Mouse (Mus musculus): ENCODE measurements around the gene Macrod1. TPM values are rescaled to one million over a fixed set of nuclear protein-coding genes. Genes with fewer than 3 reads are reported as not detected.

Macrod1 gene
- polyA plus RNA-seq, 1 experiment from 2014 or later: 11.9 TPM

DNA sequence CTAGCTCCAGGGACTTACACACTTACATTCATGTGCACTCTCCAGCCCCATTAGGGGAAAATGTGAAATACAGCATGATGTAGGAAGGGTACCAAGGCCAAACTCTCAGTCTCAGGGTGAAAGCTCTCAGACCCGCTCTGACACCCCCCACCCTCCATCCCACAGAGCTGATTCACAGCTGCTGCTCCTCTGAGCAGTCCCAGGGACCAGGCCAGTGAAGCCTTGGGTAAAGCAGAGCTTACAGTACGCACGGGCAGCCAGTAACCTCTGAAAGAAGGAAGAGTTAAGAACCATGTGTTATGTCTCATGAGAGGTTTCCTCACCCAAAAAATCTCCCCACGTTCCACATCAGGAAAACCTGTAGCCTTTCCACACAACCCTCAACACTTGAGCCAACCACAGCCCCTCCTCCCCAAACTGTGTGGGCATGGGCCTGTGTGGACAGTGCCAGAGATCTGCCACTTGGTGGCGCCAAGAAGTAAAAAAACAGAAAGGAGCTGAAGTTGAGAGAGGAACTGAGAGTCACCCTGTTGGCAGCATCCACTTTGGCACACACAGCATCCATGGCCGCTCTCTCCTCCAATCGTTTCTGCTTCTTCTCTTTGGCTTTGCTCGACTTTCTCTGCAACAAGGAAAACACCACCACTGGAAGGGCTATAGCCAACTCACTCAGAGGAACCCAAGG, 178.1 kb downstream of the Macrod1 start:
- Histone ChIP-seq H3K27me3 (replicated peaks) (no peaks in the 10 kb centered on the region), H3K9ac (no peak overlapping the region), H3K36me3 (peaks cover 29% of the 10 kb centered on the region), H3K9me3 (no peaks in the 10 kb centered on the region), H3K27ac (no peak overlapping the region), H3K4me2 (replicated peaks) (no peak overlapping the region), H3K4me1 (replicated peaks) (peaks cover 3% of the 10 kb centered on the region), H3K4me3 (replicated peaks) (no peak overlapping the region)
- 61% methylated on average over 8 of the region's 8 CpGs for WGBS
- peak; percentile 82 for ATAC-seq

DNA sequence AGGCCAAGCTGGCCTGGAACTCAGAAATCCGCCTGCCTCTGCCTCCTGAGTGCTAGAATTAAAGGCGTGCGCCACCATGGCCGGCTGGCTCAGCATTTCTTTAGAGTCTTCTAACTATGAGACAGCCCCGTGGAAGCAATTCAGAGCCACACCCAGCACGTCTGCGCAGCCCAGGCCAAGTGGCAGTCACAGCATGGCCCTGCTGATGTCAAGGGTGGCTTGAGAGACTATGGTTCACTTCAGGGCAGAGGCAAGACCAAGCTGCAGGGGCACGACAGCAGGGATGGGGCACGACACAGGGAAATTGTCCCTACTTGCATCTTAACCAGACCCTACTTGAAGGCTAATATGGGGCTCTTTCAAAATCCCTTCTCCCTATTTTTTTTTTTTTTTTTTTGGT, 178.9 kb downstream of the Macrod1 start:
- Histone ChIP-seq H3K9ac (no peak overlapping the region), H3K9me3 (no peaks in the 10 kb centered on the region), H3K27me3 (replicated peaks) (no peaks in the 10 kb centered on the region), H3K4me2 (replicated peaks) (no peak overlapping the region), H3K27ac (no peak overlapping the region), H3K4me1 (replicated peaks) (peaks cover 8% of the 10 kb centered on the region), H3K36me3 (peaks cover 21% of the 10 kb centered on the region), H3K4me3 (replicated peaks) (no peak overlapping the region)
- WGBS: 90% methylated on average over 9 of the region's 9 CpGs
- no peak for ATAC-seq

DNA sequence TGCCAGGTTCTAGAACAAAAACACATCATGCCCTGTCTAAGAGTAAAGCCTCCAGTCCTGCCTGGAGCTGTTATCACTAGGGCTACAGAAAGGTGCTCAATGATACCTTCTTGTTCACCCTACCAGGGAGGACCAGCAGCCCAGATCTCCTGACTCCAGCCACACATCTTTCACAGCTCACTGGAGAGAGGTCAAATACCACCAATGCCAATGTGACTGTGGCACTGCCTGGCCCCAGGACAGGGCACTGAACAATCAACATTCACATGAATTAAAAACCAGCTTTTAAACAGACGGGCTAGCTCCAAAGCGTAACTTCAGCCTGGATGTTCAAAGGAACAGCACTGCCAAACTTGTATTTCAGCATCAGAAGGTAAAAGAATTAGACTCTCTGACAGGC, 179.4 kb downstream of the Macrod1 start:
- whole genome bisulfite sequencing: 92% methylated on average over 2 of the region's 2 CpGs
- ATAC-seq: no peak
- Histone ChIP-seq H3K4me3 (replicated peaks) (no peak overlapping the region), H3K27me3 (replicated peaks) (no peaks in the 10 kb centered on the region), H3K9ac (no peak overlapping the region), H3K4me2 (replicated peaks) (no peak overlapping the region), H3K9me3 (no peaks in the 10 kb centered on the region), H3K36me3 (peaks cover 20% of the 10 kb centered on the region), H3K4me1 (replicated peaks) (peaks cover 8% of the 10 kb centered on the region), H3K27ac (no peak overlapping the region)

DNA sequence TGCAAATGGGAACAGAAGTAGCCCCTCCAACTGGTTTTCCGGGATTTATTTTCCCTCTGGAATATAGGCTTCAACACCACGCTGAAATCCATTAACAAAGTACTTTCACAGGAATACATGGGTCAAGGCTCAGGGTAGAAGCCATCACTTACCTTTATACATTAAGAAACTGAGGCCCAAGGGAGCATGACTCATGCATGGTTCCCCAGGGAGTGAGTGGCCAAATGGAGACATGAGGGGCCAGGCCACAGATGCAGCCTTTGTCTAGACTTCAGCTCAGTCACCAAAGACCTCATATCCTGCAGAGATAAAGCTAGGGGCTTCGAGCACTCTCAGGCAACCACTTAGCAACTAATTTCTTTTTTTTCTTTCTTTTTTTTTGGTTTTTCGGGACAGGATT, 180.1 kb downstream of the Macrod1 start:
- Histone ChIP-seq H3K4me3 (replicated peaks) (no peak overlapping the region), H3K27me3 (replicated peaks) (no peaks in the 10 kb centered on the region), H3K9me3 (no peaks in the 10 kb centered on the region), H3K27ac (no peak overlapping the region), H3K4me1 (replicated peaks) (peaks cover 13% of the 10 kb centered on the region), H3K36me3 (peaks cover 20% of the 10 kb centered on the region), H3K9ac (no peak overlapping the region), H3K4me2 (replicated peaks) (no peak overlapping the region)
- WGBS: 92% methylated on average over 4 of the region's 4 CpGs
- ATAC-seq: no peak

DNA sequence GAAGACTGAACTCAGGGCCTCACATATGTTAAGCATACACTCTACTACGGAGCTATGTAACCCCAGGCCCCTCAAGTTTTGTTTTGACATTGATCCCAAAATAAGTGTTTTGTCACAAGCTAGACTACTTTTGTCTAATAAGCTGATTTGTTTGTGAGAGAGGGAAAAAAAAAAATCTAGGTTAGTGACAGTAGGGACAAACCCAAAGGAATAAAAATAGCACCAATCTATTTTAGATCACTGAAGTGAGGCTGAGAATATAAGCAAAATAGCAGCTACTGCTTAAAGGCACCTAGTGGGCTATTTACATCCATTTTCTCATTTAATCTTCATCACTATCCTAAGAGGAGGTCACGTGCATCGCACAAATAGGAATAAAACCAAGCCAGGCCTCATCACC, 183.0 kb downstream of the Macrod1 start:
- ATAC-seq: no peak
- H3K4me2 ChIP-seq (replicated peaks): peak overlapping the region; percentile 90
- no peaks in the 10 kb centered on the region for H3K27me3 ChIP-seq (replicated peaks)
- H3K9me3 ChIP-seq: no peaks in the 10 kb centered on the region
- peaks cover 13% of the 10 kb centered on the region for H3K4me1 ChIP-seq (replicated peaks)
- WGBS: 84% methylated on average over 3 of the region's 3 CpGs
- peak overlapping the region; percentile 78 for H3K9ac ChIP-seq
- peak overlapping the region; percentile 81; the same call in 1 of the 2 replicates for H3K4me3 ChIP-seq (replicated peaks)
- peaks cover 8% of the 10 kb centered on the region; the same call in 1 of the 2 replicates for H3K36me3 ChIP-seq
- no peak overlapping the region for H3K27ac ChIP-seq

DNA sequence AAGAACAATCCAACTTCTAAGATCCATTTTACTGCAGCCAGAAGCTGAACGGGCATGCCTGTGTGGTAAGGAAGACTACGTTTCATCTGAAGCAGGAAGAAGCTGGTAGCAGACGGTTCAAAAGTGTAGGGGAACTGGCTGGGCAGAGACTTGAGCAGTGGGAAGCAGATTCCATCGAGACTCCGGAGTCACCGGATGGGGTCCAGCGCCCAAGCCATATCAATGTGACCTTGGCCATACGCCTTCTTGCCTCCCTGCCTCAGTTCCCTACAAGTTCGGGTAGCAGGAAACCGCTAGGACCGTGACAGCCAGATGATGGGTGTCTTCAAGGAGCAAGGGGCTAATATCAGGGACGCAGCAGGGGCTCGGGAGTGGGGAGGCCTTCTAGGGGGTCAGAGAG, 183.7 kb downstream of the Macrod1 start:
- no peaks in the 10 kb centered on the region for H3K27me3 ChIP-seq (replicated peaks)
- H3K27ac ChIP-seq: peak overlapping the region; percentile 83
- ATAC-seq: 0 out of 2 replicates have a peak, but pooled peaks have one; percentile 11
- H3K4me2 ChIP-seq (replicated peaks): peak overlapping the region; percentile 90
- H3K36me3 ChIP-seq: peaks cover 8% of the 10 kb centered on the region; the same call in 1 of the 2 replicates
- peak overlapping the region; percentile 78 for H3K9ac ChIP-seq
- under 1% methylated on average over 13 of the region's 13 CpGs for WGBS
- H3K4me1 ChIP-seq (replicated peaks): peaks cover 10% of the 10 kb centered on the region
- H3K4me3 ChIP-seq (replicated peaks): peak overlapping the region; percentile 81
- no peaks in the 10 kb centered on the region for H3K9me3 ChIP-seq

DNA sequence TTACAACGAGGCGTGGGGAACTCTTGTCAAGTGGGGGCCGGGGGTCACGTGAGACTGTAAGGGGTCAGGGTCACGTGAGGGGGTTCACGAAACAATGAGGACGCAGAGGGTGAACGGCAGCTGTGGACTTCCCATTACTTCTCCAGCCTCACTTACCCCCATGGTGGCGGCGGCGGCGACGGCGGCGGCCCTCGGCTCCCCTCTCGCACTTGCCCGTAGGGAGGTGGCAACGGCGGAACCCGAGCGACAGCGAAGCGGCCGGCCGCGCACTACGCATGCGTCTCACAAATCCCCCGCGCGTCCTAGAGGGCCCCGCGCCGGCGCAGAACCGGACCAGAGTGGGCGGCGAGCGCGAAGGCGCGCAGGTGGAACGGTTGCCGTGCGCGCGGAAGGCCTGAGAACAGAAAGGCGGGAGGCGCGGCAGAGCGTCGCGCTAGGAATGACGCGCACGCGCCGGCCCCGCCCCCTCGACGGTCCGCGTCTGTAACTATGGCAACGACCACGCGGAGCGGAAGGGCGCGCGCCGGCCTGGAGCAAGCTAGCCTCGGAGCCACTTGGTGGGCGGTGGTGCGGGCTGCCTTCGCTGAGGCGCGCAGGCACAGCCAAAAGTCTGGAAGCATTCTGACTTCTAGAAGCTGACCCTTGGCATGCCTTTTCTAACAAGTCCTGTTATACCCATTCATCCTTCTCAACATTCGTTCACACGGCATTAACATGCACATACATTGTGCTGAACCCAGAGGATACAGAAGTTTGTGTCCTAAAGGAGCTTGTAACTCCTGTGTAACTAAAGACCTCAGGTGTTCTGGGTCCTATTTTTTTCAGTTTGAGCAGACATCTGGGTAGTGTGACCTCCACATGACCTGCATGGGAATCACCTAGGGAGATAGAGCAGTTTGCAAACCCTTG, 184.4 kb downstream of the Macrod1 start, which contains the start of gene Naa40:
Naa40 (minus strand) TSS at position 402 of the 909 bp plus-strand sequence.
- ATAC-seq: peak; percentile 98
- Histone ChIP-seq H3K4me3 (replicated peaks) (peak within 1 kb of the TSS; percentile 81), H3K4me2 (replicated peaks) (peak within 1 kb of the TSS; percentile 90), H3K4me1 (replicated peaks) (peaks cover 10% of the 10 kb centered on the region), H3K27me3 (replicated peaks) (no peaks in the 10 kb centered on the region), H3K9me3 (no peaks in the 10 kb centered on the region), H3K36me3 (peaks cover 8% of the 10 kb centered on the region; the same call in 1 of the 2 replicates), H3K9ac (peak within 1 kb of the TSS; percentile 78), H3K27ac (peak within 1 kb of the TSS; percentile 83)
- under 1% methylated on average over 80 of the region's 80 CpGs for WGBS

DNA sequence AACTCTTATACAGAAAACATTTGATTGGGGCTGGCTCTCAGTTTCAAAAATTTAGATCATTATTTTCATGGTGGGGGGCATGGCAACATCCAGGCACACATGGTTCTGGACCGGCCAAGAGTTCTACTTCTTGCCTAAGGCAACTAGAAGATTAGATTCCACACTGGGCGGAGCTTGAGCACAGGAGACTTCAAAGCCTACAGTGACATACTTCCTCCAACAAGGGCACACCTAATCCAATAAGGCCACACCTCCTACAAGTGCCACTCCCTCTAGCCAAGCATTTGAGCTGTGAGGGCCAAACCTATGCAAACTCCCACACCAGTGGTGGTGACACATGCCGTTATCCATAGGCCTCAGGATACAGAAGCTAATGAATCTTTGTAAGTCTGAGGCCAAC, 189.4 kb downstream of the Macrod1 start:
- H3K4me1 ChIP-seq (replicated peaks): 0 out of 2 replicates have a peak, but pooled peaks cover 5% of the 10 kb centered on the region
- no peak overlapping the region for H3K4me3 ChIP-seq (replicated peaks)
- WGBS: 76% methylated on average over 3 of the region's 3 CpGs
- H3K27ac ChIP-seq: no peak overlapping the region
- H3K9ac ChIP-seq: no peak overlapping the region
- no peaks in the 10 kb centered on the region for H3K9me3 ChIP-seq
- no peaks in the 10 kb centered on the region for H3K36me3 ChIP-seq
- ATAC-seq: peak; percentile 16; the same call in 1 of the 2 replicates
- no peaks in the 10 kb centered on the region for H3K27me3 ChIP-seq (replicated peaks)
- no peak overlapping the region for H3K4me2 ChIP-seq (replicated peaks)

Other genes starting within 250 kb of the Macrod1 start
- 20.8 and 21.0 TPM in 2 replicates for gene Rps6ka4, start 216.2 kb upstream of the Macrod1 start, polyA plus RNA-seq (2015; fragmentation: Nextera tagmentation; extraction: Ambion mirVana)
- gene Ccdc88b, start 198.6 kb upstream of the Macrod1 start, polyA plus RNA-seq (2015; fragmentation: Nextera tagmentation; extraction: Ambion mirVana): 1.4 and 1.5 TPM in 2 replicates
- gene Trmt112, start 147.1 kb upstream of the Macrod1 start, polyA plus RNA-seq (2015; fragmentation: Nextera tagmentation; extraction: Ambion mirVana): 124 TPM in 2 replicates
- gene Prdx5, start 146.7 kb upstream of the Macrod1 start, polyA plus RNA-seq (2015; fragmentation: Nextera tagmentation; extraction: Ambion mirVana): 184 and 205 TPM in 2 replicates
- gene Esrra, start 135.0 kb upstream of the Macrod1 start, polyA plus RNA-seq (2015; fragmentation: Nextera tagmentation; extraction: Ambion mirVana): 32.2 and 37.6 TPM in 2 replicates
- 1.1 and 1.6 TPM in 2 replicates for gene Catsperz, start 131.4 kb upstream of the Macrod1 start, polyA plus RNA-seq (2015; fragmentation: Nextera tagmentation; extraction: Ambion mirVana)
- 0.29 and 0.40 TPM in 2 replicates for gene Kcnk4, start 122.3 kb upstream of the Macrod1 start, polyA plus RNA-seq (2015; fragmentation: Nextera tagmentation; extraction: Ambion mirVana)
- 70.0 and 72.4 TPM in 2 replicates for gene Bad, start 114.9 kb upstream of the Macrod1 start, polyA plus RNA-seq (2015; fragmentation: Nextera tagmentation; extraction: Ambion mirVana)
- 20.4 and 25.5 TPM in 2 replicates for gene Gpr137, start 114.3 kb upstream of the Macrod1 start, polyA plus RNA-seq (2015; fragmentation: Nextera tagmentation; extraction: Ambion mirVana)
- 177 and 188 TPM in 2 replicates for gene Ppp1r14b, start 81.8 kb upstream of the Macrod1 start, polyA plus RNA-seq (2015; fragmentation: Nextera tagmentation; extraction: Ambion mirVana)
- gene Plcb3, start 80.3 kb upstream of the Macrod1 start, polyA plus RNA-seq (2015; fragmentation: Nextera tagmentation; extraction: Ambion mirVana): 187 and 198 TPM in 2 replicates
- gene Fkbp2, start 76.3 kb upstream of the Macrod1 start, polyA plus RNA-seq (2015; fragmentation: Nextera tagmentation; extraction: Ambion mirVana): 154 and 170 TPM in 2 replicates
- gene Vegfb, start 69.2 kb upstream of the Macrod1 start, polyA plus RNA-seq (2015; fragmentation: Nextera tagmentation; extraction: Ambion mirVana): 44.0 and 46.7 TPM in 2 replicates
- 22.7 and 27.5 TPM in 2 replicates for gene Dnajc4, start 64.2 kb upstream of the Macrod1 start, polyA plus RNA-seq (2015; fragmentation: Nextera tagmentation; extraction: Ambion mirVana)
- 20.6 and 23.5 TPM in 2 replicates for gene Nudt22, start 60.7 kb upstream of the Macrod1 start, polyA plus RNA-seq (2015; fragmentation: Nextera tagmentation; extraction: Ambion mirVana)
- gene Trpt1, start 60.7 kb upstream of the Macrod1 start, polyA plus RNA-seq (2015; fragmentation: Nextera tagmentation; extraction: Ambion mirVana): 6.9 and 9.0 TPM in 2 replicates
- 9.8 and 10.1 TPM in 2 replicates for gene Fermt3, start 37.3 kb upstream of the Macrod1 start, polyA plus RNA-seq (2015; fragmentation: Nextera tagmentation; extraction: Ambion mirVana)
- 211 and 214 TPM in 2 replicates for gene Stip1, start 16.8 kb upstream of the Macrod1 start, polyA plus RNA-seq (2015; fragmentation: Nextera tagmentation; extraction: Ambion mirVana)
- 1.8 and 2.1 TPM in 2 replicates for gene Flrt1, start 48.9 kb downstream of the Macrod1 start, polyA plus RNA-seq (2015; fragmentation: Nextera tagmentation; extraction: Ambion mirVana)
- 166 and 172 TPM in 2 replicates for gene Otub1, start 149.5 kb downstream of the Macrod1 start, polyA plus RNA-seq (2015; fragmentation: Nextera tagmentation; extraction: Ambion mirVana)
- gene Cox8a, start 160.8 kb downstream of the Macrod1 start, polyA plus RNA-seq (2015; fragmentation: Nextera tagmentation; extraction: Ambion mirVana): 1,343 and 1,351 TPM in 2 replicates
- 49.8 and 52.9 TPM in 2 replicates for gene Naa40, start 184.4 kb downstream of the Macrod1 start, polyA plus RNA-seq (2015; fragmentation: Nextera tagmentation; extraction: Ambion mirVana)
- 12.1 and 12.8 TPM in 2 replicates for gene Rcor2, start 210.5 kb downstream of the Macrod1 start, polyA plus RNA-seq (2015; fragmentation: Nextera tagmentation; extraction: Ambion mirVana)